Mouse (Mus musculus) left cerebral cortex, postnatal 4 days (tissue): ENCODE data around the gene Gpr107. TPM values are rescaled to one million over a fixed set of nuclear protein-coding genes. Genes with fewer than 3 reads are reported as not detected.

Experiments used
- DNase-seq: peaks from one replicate; pipeline ENCODE4 v3.0.0-alpha.2; 2022
- intact Hi-C: fragments of 180-260 bp; cut with DNase I; formaldehyde crosslinking; loops from one replicate; pipeline ENCODE4 v1.15.1; 2025
- total RNA-seq, 2 experiments: library from RNA; stranded (reverse); gene quantifications; 2 replicates each; pipeline ENCODE4 v1.2.3; 2021

Gene Gpr107
- total RNA-seq, result 10 to 100 TPM; 59.0 to 59.8 TPM

DNA sequence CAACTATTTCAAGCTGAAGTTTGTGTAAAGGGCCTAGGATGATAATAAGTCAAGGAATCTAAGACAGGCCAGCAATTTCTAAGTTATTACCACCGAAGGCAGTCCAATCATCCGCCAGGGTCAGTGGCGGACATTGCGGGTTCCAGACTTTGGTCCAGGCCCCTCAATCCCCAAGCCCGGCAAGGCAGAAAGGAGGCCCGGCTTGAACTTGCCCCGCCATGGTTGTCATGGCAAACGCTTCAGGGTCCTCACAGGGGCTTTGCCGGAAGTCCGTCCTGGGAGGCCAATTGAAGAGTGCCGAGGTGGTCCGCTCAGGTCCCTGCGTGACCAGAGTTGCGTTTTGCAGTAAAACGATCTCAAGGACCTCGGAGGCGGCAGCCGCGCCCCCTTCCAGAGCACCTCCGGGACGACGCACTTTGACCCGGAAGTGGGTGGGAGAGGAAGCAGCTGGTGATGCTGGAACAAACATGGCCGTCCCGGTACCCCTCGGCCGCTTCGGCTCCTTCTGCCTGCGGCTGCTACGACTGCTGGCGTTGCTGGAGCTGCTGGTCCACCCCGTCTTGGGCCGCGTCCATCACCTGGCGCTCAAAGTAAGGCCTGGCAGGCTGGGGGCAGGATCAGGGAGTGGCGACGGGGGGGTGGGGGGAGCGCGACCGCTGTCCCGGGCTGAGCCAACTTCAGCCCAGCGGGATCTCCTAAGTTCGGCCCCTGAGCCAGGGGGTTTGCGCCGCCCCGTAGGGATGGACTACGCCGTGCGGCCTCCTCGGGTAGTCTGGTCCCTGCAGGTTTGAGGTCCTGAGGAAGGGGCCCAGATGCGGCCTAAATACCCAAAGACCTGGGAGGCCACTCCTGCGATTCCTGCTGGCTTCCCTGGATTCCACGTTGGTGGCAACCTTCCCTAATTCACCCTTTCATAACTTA is at the start of gene Gpr107:
TSS of gene Gpr107 (plus strand) at position 425 of the 921 bp plus-strand sequence.
- intact Hi-C loops, result no loop called here
- peak; percentile 80 for DNase-seq

DNA sequence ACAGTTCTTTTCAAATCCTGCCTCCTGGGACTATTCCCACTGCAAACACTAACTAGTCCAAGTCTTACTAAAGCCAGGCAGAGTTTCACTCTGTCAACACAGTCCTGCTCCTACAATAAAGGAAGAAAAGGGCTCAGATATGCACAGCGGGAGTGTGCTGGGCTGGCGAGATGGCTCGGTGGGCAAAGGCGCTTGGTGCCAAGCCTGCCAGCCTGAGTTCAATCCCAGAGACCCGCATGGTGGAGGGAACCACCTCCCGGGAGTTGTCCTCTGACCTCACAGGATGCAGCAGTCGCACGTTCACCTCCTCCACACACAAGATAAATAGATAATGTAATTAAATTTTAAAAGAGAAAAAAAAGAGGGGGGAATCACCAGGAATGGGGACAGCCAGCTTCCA is 48.8 kb upstream of the Gpr107 start:
- intact Hi-C loops, result no loop called here
- DNase-seq, result no peak

DNA sequence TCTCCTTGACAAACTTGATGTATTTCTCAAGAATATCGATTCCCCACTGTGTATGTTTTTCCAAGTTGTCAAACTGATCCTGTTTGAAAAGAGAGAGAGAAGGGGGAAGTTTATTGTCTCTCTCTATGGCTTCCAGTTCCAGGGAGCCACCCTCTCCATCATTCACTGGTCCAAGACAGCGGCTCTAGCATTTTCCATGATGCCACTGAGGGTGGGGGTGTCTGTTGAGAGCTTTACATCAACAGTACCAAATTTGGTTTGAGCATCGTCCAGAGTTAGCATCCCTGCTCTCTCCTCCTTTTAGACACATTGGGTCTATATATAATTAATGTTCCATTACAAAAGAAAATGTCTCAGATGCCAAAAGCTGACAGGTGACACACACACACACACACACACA is 46.8 kb upstream of the Gpr107 start:
- DNase-seq, result no peak
- intact Hi-C loops, result no loop called here

DNA sequence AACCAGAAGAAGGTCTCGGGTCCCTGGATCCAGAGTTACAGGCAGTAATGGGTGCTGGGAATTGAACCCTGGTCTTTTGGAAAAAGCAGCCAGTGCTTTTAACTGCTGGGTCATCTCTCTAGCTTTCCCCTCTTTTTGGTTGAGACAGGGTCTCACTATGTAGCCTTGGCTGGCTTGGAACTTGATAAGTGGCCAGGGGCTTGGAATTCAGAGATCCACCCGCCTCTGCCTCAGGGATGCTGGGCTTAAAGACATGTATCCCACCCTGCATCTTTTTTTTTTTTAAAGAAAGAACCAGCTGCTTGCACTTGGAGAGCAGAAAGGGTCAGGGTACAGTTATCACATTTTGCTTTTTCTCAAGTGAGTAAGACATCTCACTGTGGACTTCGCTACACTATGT is 46.1 kb upstream of the Gpr107 start:
- intact Hi-C loops, result no loop called here
- DNase-seq, result no peak

DNA sequence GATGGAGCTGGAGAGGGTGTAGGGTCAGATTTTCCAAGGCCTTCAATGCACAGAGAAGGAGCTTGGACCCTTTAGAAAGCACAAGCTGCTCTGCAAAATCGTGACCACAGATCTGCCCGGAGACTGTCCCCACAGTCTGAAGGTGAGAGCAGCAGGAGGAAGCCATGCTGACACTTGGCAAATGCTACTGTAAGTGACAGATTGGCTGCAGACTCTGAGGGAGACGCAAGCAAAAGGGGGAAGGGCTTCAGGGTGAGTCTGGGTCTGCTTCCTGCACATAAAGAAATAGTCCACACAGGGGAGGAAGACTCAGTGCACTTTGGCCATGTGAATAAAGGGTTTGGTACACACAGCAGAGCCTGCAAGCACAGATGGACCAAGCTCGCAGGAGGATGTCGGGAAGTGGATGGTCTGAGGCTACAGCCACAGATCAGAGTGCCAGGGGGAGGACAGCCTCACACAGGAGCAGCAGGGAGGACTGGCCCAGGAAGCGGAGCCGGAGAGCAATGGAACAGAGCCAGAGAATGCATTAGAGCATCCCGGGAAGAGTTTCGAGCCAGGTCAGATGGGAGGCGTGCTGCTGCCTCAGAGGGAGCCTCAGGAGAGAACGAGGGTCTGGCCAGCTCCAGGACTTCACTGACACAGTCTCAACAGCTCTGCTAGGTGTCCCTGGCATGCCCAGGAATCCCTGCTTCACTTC is 45.3 kb upstream of the Gpr107 start:
- intact Hi-C loops, result no loop called here
- peak; percentile 88 for DNase-seq

DNA sequence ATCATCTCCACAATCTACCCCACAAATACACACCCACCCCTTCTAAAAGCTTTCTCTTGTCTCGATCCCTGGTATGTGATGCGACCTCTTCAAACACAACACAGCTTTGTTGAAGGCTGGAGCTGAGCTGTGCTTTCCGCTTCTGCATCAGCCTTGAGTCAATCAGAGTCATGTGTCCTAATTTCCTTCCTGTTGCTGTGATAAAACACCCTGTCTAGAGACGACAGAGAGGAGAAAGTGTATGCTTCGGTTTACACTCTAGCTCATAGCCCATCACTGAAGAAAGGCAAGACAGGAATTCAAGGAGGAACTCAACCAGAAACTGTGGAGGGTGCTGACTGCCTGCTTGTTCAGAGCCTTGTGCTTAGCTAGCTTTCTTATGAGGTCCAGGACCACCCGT is 43.9 kb upstream of the Gpr107 start:
- intact Hi-C loops, result no loop called here
- no peak for DNase-seq

DNA sequence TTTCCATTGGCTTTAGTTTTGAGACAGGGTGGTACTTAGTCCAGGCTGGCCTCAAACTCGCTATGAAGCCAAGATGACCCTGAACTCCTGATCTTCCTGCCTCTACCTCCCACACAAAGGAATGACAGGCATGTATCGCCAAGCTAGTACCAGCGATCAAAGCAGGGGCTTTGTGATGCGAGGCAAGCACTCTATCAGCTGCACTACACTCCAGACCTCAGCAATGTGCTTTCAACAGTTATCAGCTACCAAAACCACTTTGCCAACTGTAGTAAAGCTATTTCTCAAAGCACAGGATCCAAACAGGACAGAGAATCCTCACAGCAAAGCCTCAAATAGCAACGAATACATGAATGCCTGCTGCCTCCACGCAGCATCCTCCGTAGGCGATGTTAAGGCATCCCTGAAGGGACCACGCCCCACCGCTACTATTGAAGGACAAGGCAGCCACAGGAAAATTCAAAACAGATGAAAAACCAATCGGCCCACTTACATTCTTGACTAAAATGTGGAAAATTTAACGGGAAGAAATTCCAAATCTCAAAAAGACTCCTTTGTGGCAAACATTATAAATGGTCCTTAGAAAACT is 42.1 kb upstream of the Gpr107 start:
- intact Hi-C loops, result no loop called here
- no peak for DNase-seq

DNA sequence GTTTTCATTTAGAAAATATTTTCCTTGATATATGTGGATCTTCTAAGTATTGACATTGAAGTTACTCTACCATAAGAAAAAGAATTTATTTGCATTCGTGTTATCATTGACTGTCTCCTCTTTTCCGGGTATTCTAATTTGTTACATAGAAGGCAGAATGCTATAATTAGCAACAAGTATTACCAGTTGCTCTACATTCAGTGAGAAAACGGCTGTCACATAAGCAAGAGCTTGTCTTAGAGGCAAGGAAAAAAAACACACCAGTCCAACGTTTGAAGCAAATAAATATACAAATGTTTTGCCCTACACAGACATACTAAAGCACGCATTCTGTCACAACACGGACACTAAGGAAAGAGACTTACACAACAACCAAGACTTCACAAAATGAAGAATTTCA is 40.4 kb upstream of the Gpr107 start:
- intact Hi-C loops, result no loop called here
- no peak for DNase-seq

DNA sequence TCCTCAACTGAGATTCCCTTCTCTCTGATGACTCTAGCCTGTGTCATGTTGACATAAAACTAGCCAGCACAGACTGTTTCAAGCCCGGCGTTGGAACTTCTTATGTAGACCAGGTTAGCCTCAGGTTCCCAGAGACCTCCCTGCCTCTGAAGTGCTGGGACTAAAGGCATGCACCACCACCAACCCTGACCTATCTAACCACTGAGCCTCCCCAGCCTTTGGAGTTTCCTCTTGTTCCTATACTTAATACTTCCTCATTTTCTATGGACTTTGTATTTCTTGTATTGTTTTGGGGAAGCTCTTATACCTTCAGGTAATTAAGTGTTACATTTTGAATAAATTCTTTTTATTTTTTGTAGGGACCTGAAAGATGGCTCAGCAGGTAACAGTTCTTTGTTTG is 37.9 kb upstream of the Gpr107 start:
- no peak for DNase-seq
- intact Hi-C loops, result no loop called here

DNA sequence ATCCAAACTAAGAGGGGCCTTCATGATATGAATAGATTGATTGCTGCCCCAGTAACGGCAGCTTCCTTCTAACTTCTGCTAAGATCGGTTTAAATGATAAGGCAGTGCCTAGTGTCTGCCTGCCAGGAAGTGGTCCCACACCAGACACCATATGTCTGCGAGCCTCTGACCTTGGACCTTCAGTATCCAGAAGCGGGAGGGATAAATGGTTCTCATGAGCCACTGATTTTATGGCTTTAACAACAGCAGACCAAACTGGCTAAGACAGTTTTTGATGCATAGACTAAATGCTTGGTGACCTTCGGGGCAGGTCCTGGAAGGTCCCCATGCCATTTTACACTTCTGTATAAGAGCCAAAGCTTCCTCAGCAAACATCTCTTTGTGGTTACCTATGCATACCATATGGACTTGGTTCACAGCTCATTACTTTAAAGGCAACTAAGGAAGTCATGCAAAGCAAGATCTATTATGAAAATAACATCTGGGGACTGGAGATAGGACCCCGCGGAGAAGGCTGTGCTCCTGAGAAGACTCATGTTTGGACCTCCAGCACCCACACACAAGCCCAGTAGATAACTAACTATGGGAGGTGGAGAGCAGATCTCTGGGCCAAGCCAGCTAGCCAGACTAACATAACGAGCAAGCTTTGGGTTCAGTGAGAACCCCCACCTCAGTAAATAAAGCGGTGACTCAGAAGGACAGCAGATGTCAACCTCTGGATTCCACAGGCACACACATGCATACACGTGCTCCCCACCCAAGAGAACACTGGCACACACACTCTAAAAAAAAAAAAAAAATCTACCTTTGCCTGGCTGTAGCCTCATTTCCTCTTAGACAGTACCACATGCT is 36.8 kb upstream of the Gpr107 start:
- DNase-seq, result no peak
- intact Hi-C loops, result no loop called here

DNA sequence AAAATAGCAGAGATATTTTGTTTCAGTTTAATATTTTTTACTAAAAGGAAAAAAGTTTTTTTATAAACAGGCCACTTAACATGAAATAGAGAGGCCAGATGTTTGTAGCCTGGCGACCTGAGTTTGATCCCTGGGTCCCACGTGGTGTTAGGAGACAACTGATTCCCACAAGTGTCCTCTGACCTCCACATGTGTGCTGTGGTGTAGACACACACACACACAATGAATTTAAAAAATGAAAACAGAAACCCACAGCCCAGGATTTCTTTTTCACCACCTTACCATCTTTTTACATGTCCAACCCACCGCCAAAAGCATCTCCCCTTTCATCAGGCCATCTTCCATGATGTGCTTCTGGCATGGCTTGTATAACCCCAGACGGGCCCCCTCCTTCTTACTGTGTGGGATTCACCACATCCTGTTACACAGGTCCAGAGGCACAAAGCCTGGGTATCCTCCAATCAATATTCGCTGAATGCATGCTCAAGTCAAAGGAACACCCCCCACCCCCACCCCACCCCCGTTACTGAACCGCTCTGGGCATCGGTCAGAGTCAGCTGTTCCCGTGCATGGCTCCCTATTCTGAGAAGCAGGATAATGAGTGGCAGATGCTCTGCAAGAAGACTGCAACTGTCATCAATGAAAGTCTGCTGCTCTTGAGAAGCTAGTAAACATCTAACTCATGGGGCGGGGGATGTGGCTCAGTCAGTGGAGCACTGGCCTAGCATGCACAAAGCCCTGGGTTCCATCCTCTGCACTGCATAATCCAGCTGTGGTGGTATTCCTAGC is 36.0 kb upstream of the Gpr107 start:
- DNase-seq, result no peak
- intact Hi-C loops, result no loop called here

DNA sequence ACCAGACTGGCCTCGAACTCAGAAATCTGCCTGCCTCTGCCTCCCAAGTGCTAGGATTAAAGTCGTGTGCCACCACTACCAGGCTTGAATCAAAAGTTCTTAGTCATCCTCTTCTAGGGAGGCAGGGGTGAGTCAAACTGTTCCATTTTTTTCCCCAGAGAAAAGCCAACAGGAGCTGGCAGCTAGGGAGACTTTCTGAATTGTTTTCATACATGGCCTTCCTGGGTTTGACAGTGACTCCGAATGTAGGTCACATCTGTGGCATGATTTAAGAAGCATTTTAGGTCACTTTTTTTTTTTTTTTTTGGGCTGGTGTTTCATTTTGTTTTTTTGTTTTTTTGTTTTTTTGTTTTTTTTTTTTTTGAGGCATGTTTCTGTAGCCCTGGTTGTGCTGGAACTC is 33.9 kb upstream of the Gpr107 start:
- intact Hi-C loops, result no loop called here

DNA sequence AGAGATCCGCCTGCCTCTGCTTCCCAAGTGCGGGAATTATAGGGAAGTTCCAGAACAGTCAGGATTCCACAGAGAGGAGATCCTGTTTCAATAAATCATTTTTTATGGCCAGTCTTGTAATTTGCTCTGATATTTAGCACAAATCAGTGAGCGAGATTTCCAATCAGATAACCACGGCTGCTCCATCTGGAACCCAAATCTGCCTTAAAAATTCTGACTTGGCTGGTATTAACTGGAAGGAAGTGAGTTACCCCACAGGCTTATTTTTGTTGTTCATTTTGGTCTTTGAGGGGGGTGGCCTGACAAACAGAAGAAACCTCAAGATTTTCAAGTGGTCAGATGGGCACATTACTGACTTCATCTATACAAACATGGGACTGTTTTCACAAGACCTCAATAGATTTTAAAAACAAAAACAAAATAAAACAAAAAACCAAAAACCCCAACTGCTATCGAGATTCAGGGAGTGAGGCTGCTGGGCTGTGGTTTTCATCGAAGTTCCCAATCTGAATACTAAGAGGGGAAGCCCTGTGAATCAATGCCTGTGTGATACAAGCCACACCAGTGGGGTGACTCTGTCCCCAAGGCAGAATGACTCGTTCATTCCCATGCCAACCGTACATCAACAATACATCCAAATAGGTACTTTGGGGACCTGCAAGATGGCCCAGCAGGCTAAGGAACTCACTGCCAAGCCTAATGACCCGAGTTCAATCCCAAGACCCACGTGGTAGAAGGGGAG is 33.3 kb upstream of the Gpr107 start:
- DNase-seq, result no peak
- intact Hi-C loops, result no loop called here

More for the DNA sequence above, 33.9 kb upstream of the Gpr107 start:
- no peak for DNase-seq

DNA sequence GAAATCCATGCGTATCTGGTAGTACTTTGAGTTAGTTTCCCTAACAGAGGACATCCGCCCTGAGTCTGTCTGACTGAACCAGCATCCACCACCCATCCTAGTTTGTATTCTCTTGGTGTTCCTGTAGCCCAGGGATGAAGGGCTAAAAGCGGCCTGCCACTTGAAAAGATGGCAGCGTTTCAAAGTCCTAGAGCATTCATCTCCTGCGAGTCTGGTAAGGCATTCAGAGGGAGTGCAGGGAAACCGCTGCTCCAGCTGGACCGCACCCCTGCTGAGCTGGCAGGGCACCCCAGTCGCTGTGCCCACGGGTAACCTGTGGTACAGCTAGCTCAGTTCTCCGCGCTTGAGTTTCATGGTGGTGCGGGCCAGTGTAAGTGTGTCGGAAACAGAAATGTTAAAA is 32.3 kb upstream of the Gpr107 start:
- DNase-seq, result peak; percentile 76
- intact Hi-C loops, result no loop called here

DNA sequence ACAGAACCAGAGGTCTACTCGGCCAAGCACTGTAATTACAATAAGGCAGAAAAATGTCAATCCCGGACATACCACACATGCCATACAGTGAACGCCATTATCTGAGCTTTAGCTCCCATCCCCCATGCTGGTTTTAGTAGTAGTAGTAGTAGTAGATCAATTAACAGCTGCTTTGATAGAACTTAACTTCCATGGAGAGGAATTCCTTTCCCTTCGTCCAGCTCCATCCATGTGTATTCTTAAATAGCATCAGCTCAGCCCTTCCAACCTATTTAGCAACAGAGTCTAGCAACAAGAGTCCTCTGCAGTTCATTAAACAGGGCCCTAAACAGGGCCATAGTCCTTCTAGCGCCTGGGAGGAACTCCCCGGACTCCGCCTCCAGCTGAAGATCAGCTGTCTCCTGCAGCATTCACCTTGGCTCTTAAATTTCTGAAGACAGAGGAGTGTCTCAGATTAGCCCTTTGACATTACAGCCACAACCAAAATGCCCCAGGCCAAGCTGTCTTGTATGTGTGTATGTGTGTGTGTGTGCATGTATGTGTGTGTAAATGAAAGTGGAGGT is 30.9 kb upstream of the Gpr107 start:
- intact Hi-C loops, result no loop called here
- no peak for DNase-seq

DNA sequence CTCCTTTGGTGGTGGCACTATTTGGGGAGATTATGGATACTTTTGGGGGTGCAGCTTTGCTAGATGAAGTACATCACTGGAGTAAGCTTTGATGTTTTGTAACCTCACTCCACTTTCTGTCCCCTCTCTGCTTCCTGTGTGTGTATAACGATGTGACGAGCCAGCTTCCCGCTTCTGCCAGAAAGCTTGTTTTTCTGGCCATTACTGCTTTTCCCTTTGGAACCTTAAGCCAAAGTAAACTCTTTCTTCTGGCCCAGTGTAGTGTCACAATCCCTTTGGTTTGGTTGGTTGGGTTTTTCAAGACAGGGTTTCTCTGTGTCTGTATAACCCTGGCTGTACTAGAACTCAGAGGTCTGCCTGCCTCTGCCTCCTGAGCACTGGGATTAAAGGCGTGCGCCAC is 29.3 kb upstream of the Gpr107 start:
- DNase-seq, result no peak
- intact Hi-C loops, result no loop called here

DNA sequence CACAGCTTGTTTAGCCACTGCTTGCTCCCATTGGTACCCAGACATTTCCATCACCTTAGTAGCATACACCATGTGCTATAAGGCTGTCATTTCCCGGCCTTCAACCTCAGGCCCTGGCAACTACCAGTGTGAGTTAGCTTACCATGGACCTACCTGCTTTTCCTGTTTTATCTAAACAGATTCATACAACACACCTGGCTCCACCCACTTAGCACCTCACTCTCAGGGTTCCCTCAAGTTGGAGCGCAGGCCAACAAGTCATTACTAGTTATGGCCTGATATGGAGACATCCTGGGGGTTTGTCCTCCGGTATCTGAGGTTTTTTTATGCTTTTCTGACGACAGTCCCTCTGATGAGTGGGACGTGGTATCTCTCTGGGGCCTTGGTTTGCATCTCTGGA is 28.6 kb upstream of the Gpr107 start:
- intact Hi-C loops, result no loop called here
- no peak for DNase-seq

DNA sequence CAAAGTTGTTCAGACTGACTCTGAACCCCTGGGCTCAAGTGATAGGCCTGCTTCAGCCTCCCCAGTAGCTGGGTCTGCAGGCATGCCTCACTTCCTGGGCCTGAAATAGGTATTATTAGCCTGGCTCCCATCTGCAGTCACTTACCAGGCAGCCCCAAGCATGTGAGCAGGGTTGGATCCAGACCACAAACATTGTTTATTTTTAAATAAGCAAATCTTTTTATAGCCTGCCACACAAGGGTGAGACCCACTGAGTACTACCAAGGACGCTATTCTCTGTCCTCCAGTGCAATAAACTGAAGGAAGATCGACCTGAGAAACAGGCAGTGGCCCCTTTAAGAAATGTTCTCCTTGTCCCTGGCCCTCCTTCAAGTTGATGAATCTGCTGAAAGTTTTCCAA is 27.4 kb upstream of the Gpr107 start:
- intact Hi-C loops, result no loop called here
- no peak for DNase-seq

DNA sequence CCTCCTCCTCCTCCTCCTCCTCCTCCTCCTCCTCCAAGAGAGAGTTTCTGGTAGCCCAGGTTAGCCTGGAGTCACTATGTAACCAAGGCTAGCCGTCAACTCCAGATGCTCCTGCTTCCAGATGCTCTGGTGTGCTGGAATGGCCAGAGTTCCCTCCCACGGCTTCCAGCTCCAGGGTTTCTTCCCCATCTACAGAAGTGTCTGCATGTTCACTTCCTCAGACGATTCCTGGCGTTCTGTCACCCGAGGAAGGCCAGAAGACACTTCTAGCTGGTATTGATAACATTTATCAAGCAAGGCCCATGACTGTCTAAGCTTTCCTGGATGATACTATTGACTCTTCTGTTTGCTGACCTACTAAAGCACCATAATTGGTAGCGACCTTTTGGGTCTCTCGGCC is 27.0 kb upstream of the Gpr107 start:
- intact Hi-C loops, result no loop called here
- DNase-seq, result no peak
